Mouse (Mus musculus) cerebellum, adult 2 months (tissue): ENCODE data around the gene Cdk5r2. TPM values are rescaled to one million over a fixed set of nuclear protein-coding genes. Genes with fewer than 3 reads are reported as not detected.
"Not testable (repeated sequence)": the region's sequence is repeated elsewhere in the genome, so short reads cannot be mapped to it uniquely, and the experiment has no call there.

Experiments used
- DNase-seq, 2 experiments: peaks; one replicate each; pipeline ENCODE4 v3.0.0; 2021
- H3K27ac ChIP-seq: fragments of 200-500 bp; 2 replicates; pipeline ENCODE4 v1.5.1; 2012; ENCODE audit warnings: low read length, control low read depth, inconsistent platforms; ENCODE audit not compliant: insufficient read depth
- H3K27me3 ChIP-seq: fragments of 200-500 bp; 2 replicates; pipeline ENCODE4 v1.6.1; 2012; ENCODE audit warnings: inconsistent platforms, mild to moderate bottlenecking, low read length, moderate library complexity; ENCODE audit not compliant: control insufficient read depth, insufficient read depth
- H3K4me1 ChIP-seq: fragments of 200-500 bp; 2 replicates; pipeline ENCODE4 v1.6.1; 2011; ENCODE audit warnings: low read length; ENCODE audit not compliant: control insufficient read depth, insufficient read depth
- H3K4me3 ChIP-seq: fragments of 200-500 bp; replicated peaks from 2 replicates; pipeline ENCODE3; 2011; ENCODE audit warnings: mild to moderate bottlenecking, low read depth, low read length, control low read depth; ENCODE audit not compliant: insufficient read depth
- CTCF ChIP-seq: fragments of 200-500 bp; IDR thresholded peaks from 2 replicates; pipeline ENCODE4 v1.5.1; 2011; ENCODE audit warnings: low read depth, mild to moderate bottlenecking, control low read depth, low read length, moderate library complexity, borderline replicate concordance; ENCODE audit not compliant: insufficient read depth
- POLR2A ChIP-seq: fragments of 200-500 bp; IDR thresholded peaks from 2 replicates; pipeline ENCODE4 v1.6.1; 2011; ENCODE audit warnings: low read length, control low read depth, borderline replicate concordance; ENCODE audit not compliant: insufficient read depth
- WGBS: fragments of 180-500 bp; shearing (Covaris S2); methylation state at CpG from one replicate; pipeline ENCODE4 v1.1.7; 2018; 5-methylcytosine and 5-hydroxymethylcytosine counted together
- polyA plus RNA-seq: library from polyadenylated mRNA; depleted of rRNA; stranded (reverse); fragments of >200 nt; gene quantifications from 2 replicates; pipeline ENCODE4 v1.2.3, GENCODE M21; 2012

Gene Cdk5r2
- polyA plus RNA-seq, 1 experiment: 85.2 TPM

GRCm38 (mm10) chr1:74814931-74815647, 39.6 kb upstream of the Cdk5r2 start:
- H3K27ac ChIP-seq: no peak overlapping the region
- no peak overlapping the region for H3K4me3 ChIP-seq
- DNase-seq: no peak
- no peaks in the 10 kb centered on the region for H3K4me1 ChIP-seq
- no peak for TF ChIP-seq CTCF
- no peak for TF ChIP-seq POLR2A
- 77% methylated on average over 9 of the region's 9 CpGs for WGBS
- no peaks in the 10 kb centered on the region for H3K27me3 ChIP-seq

DNA sequence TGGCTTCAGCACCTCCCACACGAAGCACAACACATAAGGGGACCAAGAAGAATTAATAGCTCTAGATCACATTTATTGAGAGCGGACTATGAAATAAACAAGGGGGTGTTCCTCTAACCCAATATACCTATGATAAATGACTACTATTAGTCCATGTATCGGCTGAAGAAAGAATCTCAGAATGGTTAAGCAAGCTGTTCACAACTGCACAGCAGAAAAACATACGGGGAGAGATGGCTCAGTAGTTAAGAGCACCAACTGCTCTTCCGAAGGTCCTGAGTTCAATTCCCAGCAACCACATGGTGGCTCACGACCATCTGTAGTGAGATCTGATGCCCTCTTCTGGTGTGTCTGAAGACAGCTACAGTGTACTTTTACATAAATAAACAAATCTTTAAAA, 38.8 kb upstream of the Cdk5r2 start:
- not testable (repeated sequence) for H3K4me3 ChIP-seq, H3K27ac ChIP-seq, H3K27me3 ChIP-seq, H3K4me1 ChIP-seq, DNase-seq
- WGBS: 88% methylated on average over 6 of the region's 6 CpGs

DNA sequence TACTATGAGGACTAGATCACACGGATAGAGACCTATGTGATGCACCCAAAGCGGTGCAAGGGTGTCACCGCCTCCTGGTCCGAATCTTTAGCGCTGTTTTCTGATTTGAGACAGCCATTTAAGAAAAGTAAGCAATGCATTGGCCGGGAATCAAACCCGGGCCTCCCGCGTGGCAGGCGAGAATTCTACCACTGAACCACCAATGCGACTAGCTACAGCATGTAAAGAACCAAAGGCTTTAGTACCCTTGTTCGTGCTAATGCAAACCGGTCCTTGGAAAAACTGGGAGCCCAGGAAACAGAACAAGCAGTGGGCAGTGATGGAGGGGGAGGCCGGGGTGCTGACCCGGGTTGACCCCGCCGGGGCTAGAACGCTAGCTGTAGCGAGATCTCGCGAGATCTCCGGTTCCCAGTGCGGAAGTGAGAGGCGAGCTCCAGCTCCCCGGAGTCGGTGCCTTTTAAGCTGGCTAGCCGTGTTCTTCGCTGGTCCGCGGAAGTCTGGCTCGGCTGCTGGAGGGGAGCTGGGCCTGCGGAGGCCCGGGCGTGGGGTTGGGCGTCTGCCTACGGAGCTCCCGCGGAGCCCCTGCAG, 38.0 kb upstream of the Cdk5r2 start:
- DNase-seq: peak; percentile 90 to 92
- TF ChIP-seq POLR2A: peak; percentile 85; the same call in 1 of the 2 replicates
- TF ChIP-seq CTCF: no peak
- H3K4me3 ChIP-seq: peak overlapping the region; percentile 66
- H3K27ac ChIP-seq: peak overlapping the region; percentile 58
- 2% methylated on average over 38 of the region's 38 CpGs for WGBS
- H3K4me1 ChIP-seq: no peaks in the 10 kb centered on the region
- no peaks in the 10 kb centered on the region for H3K27me3 ChIP-seq

- DNase-seq: no peak
- WGBS: 11% methylated on average over 14 of the region's 14 CpGs
- no peaks in the 10 kb centered on the region for H3K27me3 ChIP-seq
- H3K4me3 ChIP-seq: peak overlapping the region; percentile 66
- TF ChIP-seq POLR2A: no peak
- TF ChIP-seq CTCF: no peak
- H3K4me1 ChIP-seq: no peaks in the 10 kb centered on the region
- H3K27ac ChIP-seq: peak overlapping the region; percentile 58
Measured at GRCm38 (mm10) chr1:74817219-74817618, 37.5 kb upstream of the Cdk5r2 start.

- H3K27ac ChIP-seq: no peak overlapping the region
- 100% methylated on average over 1 of the region's 1 CpGs for WGBS
- TF ChIP-seq POLR2A (no peak), CTCF (no peak)
Measured at GRCm38 (mm10) chr1:74818509-74818908, 36.2 kb upstream of the Cdk5r2 start.

GRCm38 (mm10) chr1:74823598-74823997, 31.1 kb upstream of the Cdk5r2 start:
- DNase-seq, H3K4me1 ChIP-seq, H3K4me3 ChIP-seq, H3K27me3 ChIP-seq, H3K27ac ChIP-seq: not testable (repeated sequence)
- WGBS: 98% methylated on average over 4 of the region's 4 CpGs

More at GRCm38 (mm10) chr1:74818509-74818908, 36.2 kb upstream of the Cdk5r2 start:
- DNase-seq: no peak
- Histone ChIP-seq H3K4me3 (no peak overlapping the region), H3K4me1 (no peaks in the 10 kb centered on the region), H3K27me3 (no peaks in the 10 kb centered on the region; the same call in 1 of the 2 replicates)

- H3K27ac ChIP-seq: no peak overlapping the region
- TF ChIP-seq CTCF (no peak), POLR2A (no peak)
- WGBS: 23% methylated on average over 14 of the region's 14 CpGs
- no peaks in the 10 kb centered on the region; the same call in 1 of the 2 replicates for H3K27me3 ChIP-seq
- DNase-seq: no peak
- H3K4me3 ChIP-seq: no peak overlapping the region
- H3K4me1 ChIP-seq: no peaks in the 10 kb centered on the region
Measured at GRCm38 (mm10) chr1:74824518-74825302, 30.0 kb upstream of the Cdk5r2 start.

GRCm38 (mm10) chr1:74830061-74830460, 24.7 kb upstream of the Cdk5r2 start:
- 82% methylated on average over 9 of the region's 9 CpGs for WGBS
- Histone ChIP-seq H3K4me3 (no peak overlapping the region), H3K27ac (no peak overlapping the region), H3K4me1 (no peaks in the 10 kb centered on the region), H3K27me3 (no peaks in the 10 kb centered on the region)
- TF ChIP-seq CTCF: no peak
- no peak for DNase-seq
